Mouse (Mus musculus): Measurements from ENCODE around the gene Ryr3. TPM values are rescaled to one million over a fixed set of nuclear protein-coding genes. Genes with fewer than 3 reads are reported as not detected.
"Not testable (repeated sequence)": the region's sequence is repeated elsewhere in the genome, so short reads cannot be mapped to it uniquely, and the experiment has no call there.

The Ryr3 gene
- total RNA-seq, 2 experiments from 2014 or later = 59.0 to 73.2 TPM

- DNase-seq (ENCODE audit: low spot score in 2 of 2) = no peak
Observed at GRCm38 (mm10) chr2:113104609-113105008, 112.3 kb downstream of the Ryr3 start.

GRCm38 (mm10) chr2:113095184-113095583 lies 121.7 kb downstream of the Ryr3 start:
- DNase-seq (ENCODE audit: low spot score in 2 of 2) = no peak

GRCm38 (mm10) chr2:113094088-113094487 lies 122.8 kb downstream of the Ryr3 start:
- DNase-seq (ENCODE audit: low spot score in 2 of 2) = no peak

GRCm38 (mm10) chr2:113092756-113093155 lies 124.1 kb downstream of the Ryr3 start:
- no peak for DNase-seq (ENCODE audit: low spot score in 2 of 2)

GRCm38 (mm10) chr2:113091316-113091715 lies 125.6 kb downstream of the Ryr3 start:
- not testable (repeated sequence) for DNase-seq (ENCODE audit: low spot score in 2 of 2)

GRCm38 (mm10) chr2:113076396-113076795 lies 140.5 kb downstream of the Ryr3 start:
- no peak for DNase-seq (ENCODE audit: low spot score in 2 of 2)

- DNase-seq (ENCODE audit: low spot score in 2 of 2) = no peak
Observed at GRCm38 (mm10) chr2:113059367-113059766, 157.5 kb downstream of the Ryr3 start.

GRCm38 (mm10) chr2:113058914-113059313 lies 158.0 kb downstream of the Ryr3 start:
- DNase-seq (ENCODE audit: low spot score in 2 of 2) = no peak

GRCm38 (mm10) chr2:113058116-113058515 lies 158.8 kb downstream of the Ryr3 start:
- DNase-seq (ENCODE audit: low spot score in 2 of 2) = no peak

- DNase-seq (ENCODE audit: low spot score in 2 of 2) = no peak
Observed at GRCm38 (mm10) chr2:113055591-113055990, 161.3 kb downstream of the Ryr3 start.

- no peak for DNase-seq (ENCODE audit: low spot score in 2 of 2)
Observed at GRCm38 (mm10) chr2:113049831-113050230, 167.1 kb downstream of the Ryr3 start.

GRCm38 (mm10) chr2:113036550-113036949 lies 180.3 kb downstream of the Ryr3 start:
- DNase-seq (ENCODE audit: low spot score in 2 of 2) = no peak

- no peak for DNase-seq (ENCODE audit: low spot score in 2 of 2)
Observed at GRCm38 (mm10) chr2:113030689-113031088, 186.2 kb downstream of the Ryr3 start.

GRCm38 (mm10) chr2:113019896-113020295 lies 197.0 kb downstream of the Ryr3 start:
- no peak for DNase-seq (ENCODE audit: low spot score in 2 of 2)

- no peak for DNase-seq (ENCODE audit: low spot score in 2 of 2)
Observed at GRCm38 (mm10) chr2:113018278-113018677, 198.6 kb downstream of the Ryr3 start.

- no peak for DNase-seq (ENCODE audit: low spot score in 2 of 2)
Observed at GRCm38 (mm10) chr2:113016236-113016635, 200.7 kb downstream of the Ryr3 start.

- no peak for DNase-seq (ENCODE audit: low spot score in 2 of 2)
Observed at GRCm38 (mm10) chr2:113008961-113009740, 207.7 kb downstream of the Ryr3 start.

- no peak for DNase-seq (ENCODE audit: low spot score in 2 of 2)
Observed at GRCm38 (mm10) chr2:112998498-112998897, 218.4 kb downstream of the Ryr3 start.

GRCm38 (mm10) chr2:112982908-112983510 lies 233.9 kb downstream of the Ryr3 start:
- DNase-seq (ENCODE audit: low spot score in 2 of 2) = no peak

GRCm38 (mm10) chr2:112966807-112967625 lies 249.9 kb downstream of the Ryr3 start:
- DNase-seq (ENCODE audit: low spot score in 2 of 2) = no peak

- DNase-seq (ENCODE audit: low spot score in 2 of 2) = no peak
Observed at GRCm38 (mm10) chr2:112948931-112949330, 268.0 kb downstream of the Ryr3 start.

GRCm38 (mm10) chr2:112931776-112932175 lies 285.1 kb downstream of the Ryr3 start:
- DNase-seq (ENCODE audit: low spot score in 2 of 2) = no peak

Measured in gastrocnemius, postnatal 4 days (tissue).